Mouse (Mus musculus): ENCODE results near the gene Glt6d1. TPM values are rescaled to one million over a fixed set of nuclear protein-coding genes. Genes with fewer than 3 reads are reported as not detected.

Glt6d1 gene
- polyA plus RNA-seq, 1 experiment from 2014 or later: not detected

GRCm38 (mm10) chr2:25846516-25846915 is 30.9 kb upstream of the Glt6d1 start:
- Histone ChIP-seq H3K36me3 (no peaks in the 10 kb centered on the region), H3K27me3 (no peaks in the 10 kb centered on the region), H3K4me1 (peaks cover 9% of the 10 kb centered on the region), H3K27ac (replicated peaks) (no peak overlapping the region), H3K4me3 (replicated peaks) (no peak overlapping the region), H3K4me2 (replicated peaks) (no peak overlapping the region), H3K9me3 (replicated peaks) (no peaks in the 10 kb centered on the region), H3K9ac (no peak overlapping the region)
- no peak for ATAC-seq (ENCODE audit: insufficient number of reproducible peaks, low FRiP score, low TSS enrichment, low read depth)
- 50% methylated on average over 8 of the region's 8 CpGs for WGBS

GRCm38 (mm10) chr2:25844097-25844496 is 28.4 kb upstream of the Glt6d1 start:
- H3K27ac ChIP-seq (replicated peaks): no peak overlapping the region
- no peak for ATAC-seq (ENCODE audit: insufficient number of reproducible peaks, low FRiP score, low TSS enrichment, low read depth)
- WGBS: 82% methylated on average over 3 of the region's 3 CpGs
- no peak overlapping the region for H3K4me2 ChIP-seq (replicated peaks)
- H3K4me1 ChIP-seq: peaks cover 9% of the 10 kb centered on the region
- H3K27me3 ChIP-seq: no peaks in the 10 kb centered on the region
- H3K9ac ChIP-seq: no peak overlapping the region
- H3K9me3 ChIP-seq (replicated peaks): no peaks in the 10 kb centered on the region
- no peak overlapping the region for H3K4me3 ChIP-seq (replicated peaks)
- no peaks in the 10 kb centered on the region for H3K36me3 ChIP-seq

- ATAC-seq (ENCODE audit: insufficient number of reproducible peaks, low FRiP score, low TSS enrichment, low read depth): no peak
- 48% methylated on average over 1 of the region's 1 CpGs for WGBS
- Histone ChIP-seq H3K27ac (replicated peaks) (no peak overlapping the region), H3K4me3 (replicated peaks) (no peak overlapping the region), H3K27me3 (no peaks in the 10 kb centered on the region), H3K9ac (no peak overlapping the region), H3K9me3 (replicated peaks) (no peaks in the 10 kb centered on the region), H3K4me1 (peaks cover 9% of the 10 kb centered on the region), H3K36me3 (no peaks in the 10 kb centered on the region), H3K4me2 (replicated peaks) (no peak overlapping the region)
Observed at GRCm38 (mm10) chr2:25842758-25843157, 27.1 kb upstream of the Glt6d1 start.

DNA sequence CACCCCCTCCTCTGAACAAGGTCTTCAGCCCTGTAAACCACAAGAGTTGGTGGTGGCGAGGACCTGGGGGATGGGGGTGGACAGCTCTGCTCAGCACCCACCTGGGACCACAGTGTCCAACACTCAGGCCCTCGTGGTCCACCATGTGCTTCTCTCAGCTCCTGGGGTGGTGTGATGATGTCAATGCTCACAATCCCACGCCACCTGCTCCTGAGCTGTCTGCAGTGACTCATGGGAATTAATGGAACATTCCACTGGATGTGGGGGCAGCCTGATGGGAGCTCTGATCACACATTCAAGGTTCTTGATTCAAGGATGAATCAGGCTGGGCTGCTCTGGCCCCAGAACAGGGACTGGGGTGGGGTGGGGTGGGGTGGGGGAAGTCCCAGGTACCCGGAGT is 26.5 kb upstream of the Glt6d1 start:
- no peak overlapping the region for H3K4me3 ChIP-seq (replicated peaks)
- H3K27me3 ChIP-seq: no peaks in the 10 kb centered on the region
- no peak overlapping the region for H3K27ac ChIP-seq (replicated peaks)
- no peaks in the 10 kb centered on the region for H3K9me3 ChIP-seq (replicated peaks)
- peaks cover 9% of the 10 kb centered on the region for H3K4me1 ChIP-seq
- H3K36me3 ChIP-seq: no peaks in the 10 kb centered on the region
- 67% methylated on average over 4 of the region's 4 CpGs for WGBS
- ATAC-seq (ENCODE audit: insufficient number of reproducible peaks, low FRiP score, low TSS enrichment, low read depth): no peak
- H3K9ac ChIP-seq: no peak overlapping the region
- no peak overlapping the region for H3K4me2 ChIP-seq (replicated peaks)

GRCm38 (mm10) chr2:25836291-25836690 is 20.6 kb upstream of the Glt6d1 start:
- no peak overlapping the region for H3K27ac ChIP-seq (replicated peaks)
- 0 out of 2 replicates have a peak, but pooled peaks have one; percentile 24 for ATAC-seq (ENCODE audit: insufficient number of reproducible peaks, low FRiP score, low TSS enrichment, low read depth)
- H3K4me2 ChIP-seq (replicated peaks): no peak overlapping the region
- H3K9me3 ChIP-seq (replicated peaks): no peaks in the 10 kb centered on the region
- H3K4me3 ChIP-seq (replicated peaks): no peak overlapping the region
- H3K36me3 ChIP-seq: no peaks in the 10 kb centered on the region
- H3K9ac ChIP-seq: no peak overlapping the region
- no peaks in the 10 kb centered on the region for H3K27me3 ChIP-seq
- H3K4me1 ChIP-seq: no peaks in the 10 kb centered on the region
- WGBS: 42% methylated on average over 5 of the region's 5 CpGs

- no peak overlapping the region for H3K27ac ChIP-seq (replicated peaks)
- no peak overlapping the region for H3K4me3 ChIP-seq (replicated peaks)
- no peak for ATAC-seq (ENCODE audit: insufficient number of reproducible peaks, low FRiP score, low TSS enrichment, low read depth)
- no peak overlapping the region for H3K4me2 ChIP-seq (replicated peaks)
- no peaks in the 10 kb centered on the region for H3K9me3 ChIP-seq (replicated peaks)
- no peaks in the 10 kb centered on the region for H3K4me1 ChIP-seq
- 74% methylated on average over 3 of the region's 3 CpGs for WGBS
- no peaks in the 10 kb centered on the region for H3K27me3 ChIP-seq
- H3K9ac ChIP-seq: no peak overlapping the region
- H3K36me3 ChIP-seq: no peaks in the 10 kb centered on the region
Observed at GRCm38 (mm10) chr2:25830786-25831185, 15.1 kb upstream of the Glt6d1 start.

GRCm38 (mm10) chr2:25828344-25828947 is 12.8 kb upstream of the Glt6d1 start:
- no peak for ATAC-seq (ENCODE audit: insufficient number of reproducible peaks, low FRiP score, low TSS enrichment, low read depth)
- no peak overlapping the region for H3K4me2 ChIP-seq (replicated peaks)
- H3K4me1 ChIP-seq: no peaks in the 10 kb centered on the region
- H3K9me3 ChIP-seq (replicated peaks): no peaks in the 10 kb centered on the region
- no peak overlapping the region for H3K9ac ChIP-seq
- H3K27me3 ChIP-seq: no peaks in the 10 kb centered on the region
- no peak overlapping the region for H3K27ac ChIP-seq (replicated peaks)
- no peaks in the 10 kb centered on the region for H3K36me3 ChIP-seq
- no peak overlapping the region for H3K4me3 ChIP-seq (replicated peaks)
- WGBS: 77% methylated on average over 8 of the region's 8 CpGs

DNA sequence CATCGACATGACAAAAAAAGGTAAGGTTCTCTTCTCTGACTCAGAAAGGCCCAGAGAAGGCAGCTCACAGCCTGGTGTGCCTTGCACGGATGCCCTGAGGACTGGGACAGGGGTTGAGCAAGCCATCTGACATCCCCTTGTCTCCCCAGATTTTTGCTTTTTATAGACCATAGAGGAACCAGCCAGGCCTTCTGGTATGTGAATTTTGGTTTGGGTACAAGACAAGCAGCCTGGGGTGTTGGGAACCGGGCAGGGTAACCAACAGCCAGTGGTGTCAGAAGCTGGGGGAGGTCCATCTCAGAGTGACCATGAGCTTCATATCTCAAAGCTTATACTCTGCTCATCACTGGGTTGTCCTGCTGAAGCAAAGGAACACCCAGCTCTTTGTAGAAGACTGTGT is 9.1 kb upstream of the Glt6d1 start:
- H3K4me2 ChIP-seq (replicated peaks): no peak overlapping the region
- no peaks in the 10 kb centered on the region for H3K36me3 ChIP-seq
- no peak overlapping the region for H3K9ac ChIP-seq
- H3K9me3 ChIP-seq (replicated peaks): no peaks in the 10 kb centered on the region
- H3K4me3 ChIP-seq (replicated peaks): no peak overlapping the region
- 76% methylated on average over 3 of the region's 3 CpGs for WGBS
- ATAC-seq (ENCODE audit: insufficient number of reproducible peaks, low FRiP score, low TSS enrichment, low read depth): no peak
- no peak overlapping the region for H3K27ac ChIP-seq (replicated peaks)
- no peaks in the 10 kb centered on the region for H3K4me1 ChIP-seq
- H3K27me3 ChIP-seq: no peaks in the 10 kb centered on the region

DNA sequence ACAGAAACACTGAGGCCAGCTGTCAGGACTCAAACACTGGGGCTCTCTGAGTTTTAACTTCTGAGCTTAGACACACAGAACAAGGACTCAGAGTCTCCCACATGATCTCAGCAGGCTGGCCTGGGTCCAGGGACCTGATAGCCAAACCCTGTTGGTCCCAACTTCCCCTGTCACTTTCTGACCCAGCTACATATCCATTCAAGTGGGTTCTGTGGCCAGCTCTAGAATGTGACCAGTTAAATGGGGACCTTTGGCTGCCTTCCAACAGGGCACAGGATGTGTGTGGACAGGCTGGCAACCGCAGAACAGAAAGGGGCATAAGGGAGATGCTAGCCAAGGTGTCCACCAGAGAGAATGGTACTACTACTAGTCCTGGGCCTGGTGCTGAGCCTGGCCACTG is 7.2 kb upstream of the Glt6d1 start, which contains the start of gene Lcn9:
TSS of gene Lcn9 (plus strand) at position 348 of the 400 bp plus-strand sequence.
- no peaks in the 10 kb centered on the region for H3K4me1 ChIP-seq
- no peak within 1 kb of the TSS for H3K4me2 ChIP-seq (replicated peaks)
- H3K27ac ChIP-seq (replicated peaks): no peak within 1 kb of the TSS
- H3K27me3 ChIP-seq: no peaks in the 10 kb centered on the region
- 80% methylated on average over 1 of the region's 1 CpGs for WGBS
- no peak within 1 kb of the TSS for H3K9ac ChIP-seq
- no peaks in the 10 kb centered on the region for H3K9me3 ChIP-seq (replicated peaks)
- no peaks in the 10 kb centered on the region for H3K36me3 ChIP-seq
- no peak within 1 kb of the TSS for H3K4me3 ChIP-seq (replicated peaks)
- ATAC-seq (ENCODE audit: insufficient number of reproducible peaks, low FRiP score, low TSS enrichment, low read depth): no peak

GRCm38 (mm10) chr2:25813364-25813763 is 2.3 kb downstream of the Glt6d1 start:
- WGBS: 81% methylated on average over 5 of the region's 5 CpGs
- Histone ChIP-seq H3K9ac (no peak overlapping the region), H3K4me1 (no peaks in the 10 kb centered on the region), H3K9me3 (replicated peaks) (no peaks in the 10 kb centered on the region), H3K36me3 (no peaks in the 10 kb centered on the region), H3K27me3 (no peaks in the 10 kb centered on the region), H3K4me2 (replicated peaks) (no peak overlapping the region), H3K4me3 (replicated peaks) (no peak overlapping the region), H3K27ac (replicated peaks) (no peak overlapping the region)
- no peak for ATAC-seq (ENCODE audit: insufficient number of reproducible peaks, low FRiP score, low TSS enrichment, low read depth)

- H3K9ac ChIP-seq: no peak overlapping the region
- 68% methylated on average over 2 of the region's 2 CpGs for WGBS
- no peaks in the 10 kb centered on the region for H3K36me3 ChIP-seq
- H3K4me2 ChIP-seq (replicated peaks): no peak overlapping the region
- H3K9me3 ChIP-seq (replicated peaks): no peaks in the 10 kb centered on the region
- no peaks in the 10 kb centered on the region for H3K4me1 ChIP-seq
- ATAC-seq (ENCODE audit: insufficient number of reproducible peaks, low FRiP score, low TSS enrichment, low read depth): no peak
- H3K27ac ChIP-seq (replicated peaks): no peak overlapping the region
- no peak overlapping the region for H3K4me3 ChIP-seq (replicated peaks)
- no peaks in the 10 kb centered on the region for H3K27me3 ChIP-seq
Observed at GRCm38 (mm10) chr2:25811711-25812110, 3.9 kb downstream of the Glt6d1 start.

- Histone ChIP-seq H3K27me3 (no peaks in the 10 kb centered on the region), H3K9ac (no peak overlapping the region), H3K9me3 (replicated peaks) (no peaks in the 10 kb centered on the region), H3K4me2 (replicated peaks) (no peak overlapping the region), H3K27ac (replicated peaks) (no peak overlapping the region), H3K4me3 (replicated peaks) (no peak overlapping the region), H3K4me1 (no peaks in the 10 kb centered on the region), H3K36me3 (no peaks in the 10 kb centered on the region)
- no peak for ATAC-seq (ENCODE audit: insufficient number of reproducible peaks, low FRiP score, low TSS enrichment, low read depth)
- WGBS: 45% methylated on average over 5 of the region's 5 CpGs
Observed at GRCm38 (mm10) chr2:25798065-25798464, 17.6 kb downstream of the Glt6d1 start.

Measured in embryonic facial prominence, embryonic 15.5 days (tissue).